ENCODE assay signal across 8 mouse cellular contexts in genomic region chr14:31128101-31128825, GRCm38 (mm10). TPM values are rescaled to one million over a fixed set of nuclear protein-coding genes. Genes with fewer than 3 reads are reported as not detected.
DNase-seq lines count a peak whose midpoint lies in the region; ATAC-seq and TF ChIP-seq lines count a peak whose summit lies in the region.

No protein-coding gene starts in this region.

- no peaks in the 10 kb centered on the region for H3K9me3 ChIP-seq in ES-Bruce4 (replicated peaks; ENCODE audit: control insufficient read depth, insufficient read depth, low read length, poor library complexity, severe bottlenecking)
- no peaks in the 10 kb centered on the region for H3K9me3 ChIP-seq in heart, embryonic 13.5 days
- no peaks in the 10 kb centered on the region for H3K9me3 ChIP-seq in kidney, embryonic 16.5 days (ENCODE audit: low read length)

- ATAC-seq in heart, embryonic 13.5 days (ENCODE audit: extremely low read depth, insufficient number of reproducible peaks, low FRiP score, low TSS enrichment) = no peak
- ATAC-seq in kidney, embryonic 16.5 days (ENCODE audit: low FRiP score, low TSS enrichment) = no peak

- H3ac ChIP-seq in C2C12 (ENCODE audit: control insufficient read depth, insufficient read length, low read depth) = peak overlapping the region; percentile 95

- H3K36me3 ChIP-seq in C2C12 (ENCODE audit: control insufficient read depth, insufficient read depth) = peaks cover 11% of the 10 kb centered on the region
- peaks cover 2% of the 10 kb centered on the region for H3K36me3 ChIP-seq in ES-Bruce4 (ENCODE audit: control insufficient read depth, insufficient read depth, low read length, poor library complexity, severe bottlenecking)
- peaks cover 25% of the 10 kb centered on the region for H3K36me3 ChIP-seq in heart, embryonic 13.5 days
- no peaks in the 10 kb centered on the region for H3K36me3 ChIP-seq in kidney, embryonic 16.5 days (ENCODE audit: insufficient read depth, low read length)

- H3K27me3 ChIP-seq in C2C12 (ENCODE audit: control insufficient read depth, insufficient read depth, insufficient read length) (no peaks in the 10 kb centered on the region), ES-Bruce4 (ENCODE audit: control insufficient read depth, insufficient read depth, low read length, poor library complexity, severe bottlenecking) (no peaks in the 10 kb centered on the region)
- H3K27me3 ChIP-seq in heart, embryonic 13.5 days (replicated peaks) = no peaks in the 10 kb centered on the region
- H3K27me3 ChIP-seq in kidney, embryonic 16.5 days (ENCODE audit: insufficient read depth, low read length) = no peaks in the 10 kb centered on the region

- DNase-seq in embryo, embryonic 10.5 days (ENCODE audit: low spot score) = peak; percentile 69
- peak; percentile 88 for DNase-seq in lung, postnatal 25 days (ENCODE audit: low spot score)
- DNase-seq in spleen, postnatal 36 days (ENCODE audit: low spot score in 2 of 2) = peak; percentile 52 to 53
- no peak for DNase-seq in ovary, adult 18-20 months (ENCODE audit: low spot score)

- H3K4me1 ChIP-seq in ES-Bruce4 (ENCODE audit: control insufficient read depth, insufficient read depth, low read length) = no peaks in the 10 kb centered on the region
- peaks cover 67% of the 10 kb centered on the region for H3K4me1 ChIP-seq in heart, embryonic 13.5 days
- H3K4me1 ChIP-seq in kidney, embryonic 16.5 days (ENCODE audit: insufficient read depth, low read length) = peaks cover 62% of the 10 kb centered on the region

- peak overlapping the region; percentile 77 for H3K4me2 ChIP-seq in heart, embryonic 13.5 days
- peak overlapping the region; percentile 91 for H3K4me2 ChIP-seq in kidney, embryonic 16.5 days (replicated peaks; ENCODE audit: low read depth, low read length)

- no peak for TF ChIP-seq POLR2A in ES-Bruce4 (IDR thresholded peaks at IDR 0.05; ENCODE audit: insufficient read depth, low read length)

- H3K4me3 ChIP-seq in C2C12 (ENCODE audit: insufficient read depth, poor library complexity, severe bottlenecking) (peak overlapping the region; percentile 62), ES-Bruce4 (ENCODE audit: low read depth, low read length) (peak overlapping the region; percentile 79)
- peak overlapping the region; percentile 68 for H3K4me3 ChIP-seq in heart, embryonic 13.5 days
- peak overlapping the region; percentile 88 for H3K4me3 ChIP-seq in kidney, embryonic 16.5 days (ENCODE audit: low read length)

- H3K79me2 ChIP-seq in C2C12 (ENCODE audit: control insufficient read depth, insufficient read depth) = peaks cover 49% of the 10 kb centered on the region

- TF ChIP-seq CTCF in C2C12 (IDR thresholded peaks at IDR 0.05; ENCODE audit: control insufficient read depth, insufficient read depth, insufficient read length) (no peak), ES-Bruce4 (IDR thresholded peaks at IDR 0.05; ENCODE audit: low read depth, low read length) (no peak)

- under 1% methylated on average over 23 of the region's 23 CpGs for whole genome bisulfite sequencing in heart, embryonic 13.5 days
- under 1% methylated on average over 23 of the region's 23 CpGs for WGBS in kidney, embryonic 16.5 days

- H3K27ac ChIP-seq in ES-Bruce4 (ENCODE audit: insufficient read depth, low read length) = no peak overlapping the region
- peak overlapping the region; percentile 94 for H3K27ac ChIP-seq in heart, embryonic 13.5 days (replicated peaks)
- peak overlapping the region; percentile 94 for H3K27ac ChIP-seq in kidney, embryonic 16.5 days (ENCODE audit: low read length)

- peaks cover 23% of the 10 kb centered on the region for H3K79me3 ChIP-seq in C2C12 (ENCODE audit: low read depth)

- H3K9ac ChIP-seq in ES-Bruce4 (ENCODE audit: low read depth, poor library complexity, severe bottlenecking) = peak overlapping the region; percentile 74
- H3K9ac ChIP-seq in heart, embryonic 13.5 days = peak overlapping the region; percentile 87
- H3K9ac ChIP-seq in kidney, embryonic 16.5 days (replicated peaks; ENCODE audit: low read length) = peak overlapping the region; percentile 94

- no peak for TF ChIP-seq EP300 in ES-Bruce4 (IDR thresholded peaks at IDR 0.05; ENCODE audit: insufficient read depth, low read depth, low read length)

TF ChIP-seq in C2C12, 6 proteins besides CTCF, POLR2A, EP300 and RAD21:
- TF ChIP-seq USF1 (IDR thresholded peaks at IDR 0.05; ENCODE audit: low read depth) (peak; percentile 81), MAX (IDR thresholded peaks at IDR 0.05) (peak; percentile 83), FOSL1 (IDR thresholded peaks at IDR 0.05; ENCODE audit: insufficient read depth, low read length, poor library complexity, severe bottlenecking) (no peak)
TF ChIP-seq in C2C12: peak in this region for 2.

RNA-seq across cellular contexts. Expression of gene Smim4, which starts 0.5 kb away (rescaled TPM):
- polyA plus RNA-seq in C2C12 (2012; fragmentation: generic; extraction: Trizol) (70.5 TPM), ES-Bruce4 (2011; ENCODE audit: insufficient read depth, insufficient read length, low read depth, missing spikeins) (17.1 and 17.2 TPM in 2 replicates)
- 78.4 and 81.9 TPM in 2 replicates for polyA plus RNA-seq in heart, embryonic 13.5 days (2015; fragmentation: Nextera tagmentation; extraction: Ambion mirVana)
- 105 and 109 TPM in 2 replicates for polyA plus RNA-seq in kidney, embryonic 16.5 days (2015; fragmentation: Nextera tagmentation; extraction: Ambion mirVana)

RNA-seq across cellular contexts. Expression of gene Nt5dc2, which starts 2.6 kb away (rescaled TPM):
- polyA plus RNA-seq in C2C12 (2012; fragmentation: generic; extraction: Trizol) (322 TPM), ES-Bruce4 (2011; ENCODE audit: insufficient read depth, insufficient read length, low read depth, missing spikeins) (141 and 173 TPM in 2 replicates)
- polyA plus RNA-seq in heart, embryonic 13.5 days (2015; fragmentation: Nextera tagmentation; extraction: Ambion mirVana) = 300 and 318 TPM in 2 replicates
- polyA plus RNA-seq in kidney, embryonic 16.5 days (2015; fragmentation: Nextera tagmentation; extraction: Ambion mirVana) = 350 and 354 TPM in 2 replicates

RNA-seq across cellular contexts. Expression of gene Stab1, which starts 40.2 kb away (rescaled TPM):
- 0.25 TPM for polyA plus RNA-seq in C2C12 (2012; fragmentation: generic; extraction: Trizol)
- 0.57 and 0.72 TPM in 2 replicates for polyA plus RNA-seq in ES-Bruce4 (2011; ENCODE audit: insufficient read depth, insufficient read length, low read depth, missing spikeins)
- 43.2 and 49.5 TPM in 2 replicates for polyA plus RNA-seq in heart, embryonic 13.5 days (2015; fragmentation: Nextera tagmentation; extraction: Ambion mirVana)
- polyA plus RNA-seq in kidney, embryonic 16.5 days (2015; fragmentation: Nextera tagmentation; extraction: Ambion mirVana) = 35.2 and 39.8 TPM in 2 replicates

Comparison
In these comparisons a context has a peak if more than half of its experiments do, and no peak if none do; other contexts are left out.
1. RNA of gene Stab1, which starts 40.2 kb away (polyA plus RNA-seq): 43.2 to 49.5 TPM in heart, embryonic 13.5 days and 35.2 to 39.8 TPM in kidney, embryonic 16.5 days; 0.57 to 0.72 TPM in ES-Bruce4 and 0.25 TPM in C2C12 (single experiment); every median in the first group is over 10 times any median in the second.
2. Peak in every context shown above with its lines, with median percentiles within 50 percentile points of each other: H3K4me3 ChIP-seq and H3K9ac ChIP-seq.